Mouse (Mus musculus) neutrophil, adult 83 days (primary cell): Measurements from ENCODE around the gene Kdm1a. TPM values are rescaled to one million over a fixed set of nuclear protein-coding genes. Genes with fewer than 3 reads are reported as not detected.

Experiments used
- total RNA-seq, 2 experiments: library from RNA; stranded (reverse); gene quantifications; one replicate each; pipeline ENCODE4 v1.2.4; 2023

The Kdm1a gene
- 10 to 100 TPM; 30.4 to 30.9 TPM for total RNA-seq

GRCm38 (mm10) chr4:136602568-136602967, at the start of gene Kdm1a:
Kdm1a (minus strand) TSS chr4:136602723.

GRCm38 (mm10) chr4:136622388-136622787, 19.9 kb upstream of the Kdm1a start, which contains the start of gene Lactbl1:
Lactbl1 (plus strand) TSS chr4:136622621.

GRCm38 (mm10) chr4:136610387-136610856, 7.9 kb upstream of the Kdm1a start, which contains the start of gene Tex46:
Tex46 (plus strand) TSS chr4:136610437.

Other genes starting within 250 kb of the Kdm1a start
- gene Htr1d, start 179.2 kb downstream of the Kdm1a start, total RNA-seq: not detected
- not detected for gene 6030445D17Rik, start 140.5 kb downstream of the Kdm1a start, total RNA-seq
- gene Luzp1, start 133.0 kb downstream of the Kdm1a start, total RNA-seq: 1 to 10 TPM; 2.1 to 5.9 TPM
- not detected for gene Tex46, start 7.7 kb upstream of the Kdm1a start, total RNA-seq
- gene Lactbl1, start 19.9 kb upstream of the Kdm1a start, total RNA-seq: not detected
- under 1 TPM; 0.07 to 0.13 TPM for gene Ephb2, start 233.3 kb upstream of the Kdm1a start, total RNA-seq